In the genomic region with DNA sequence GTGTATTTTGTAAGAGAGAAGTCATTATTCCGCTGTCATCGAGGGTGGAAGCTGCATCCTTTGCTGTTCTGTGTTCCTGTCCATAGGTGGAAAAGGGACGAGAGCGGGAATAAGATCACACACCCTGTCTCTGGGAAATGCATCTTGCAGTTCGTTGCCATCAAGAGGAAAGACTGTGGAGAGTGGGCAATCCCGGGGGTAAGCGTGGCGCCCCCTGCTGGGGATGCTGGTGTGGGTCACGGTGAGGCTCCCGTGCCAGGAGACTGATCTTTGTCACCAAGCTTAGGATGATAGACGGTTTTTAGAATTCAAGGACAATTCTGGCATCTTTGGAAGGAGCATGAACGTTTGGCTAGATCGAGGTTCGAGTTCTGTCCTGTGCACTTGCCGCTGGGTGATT, we compare ENCODE assay signal across 8 mouse cellular contexts. TPM values are rescaled to one million over a fixed set of nuclear protein-coding genes. Genes with fewer than 3 reads are reported as not detected.
A peak's percentile ranks its signal among the peaks of the same experiment; 100 is the strongest.
DNase-seq lines count a peak whose midpoint lies in the region.

No protein-coding gene starts in this region.

- peak; percentile 33 to 53 for DNase-seq in cerebellum, adult 18-20 months
- DNase-seq in cerebellum, adult 11-12 months = no peak
- DNase-seq in left cerebral cortex, adult 18-20 months (ENCODE audit: low spot score in 2 of 2) = peak; percentile 35 to 39
- DNase-seq in left cerebral cortex, postnatal 25 days (ENCODE audit: low spot score in 2 of 2) = no peak
- peak; percentile 77 for DNase-seq in adrenal gland, postnatal 10 days
- peak; percentile 28 to 61 for DNase-seq in heart, postnatal 10 days
- peak; percentile 43 for DNase-seq in mesoderm, embryonic 11.5 days (ENCODE audit: low read depth, low spot score)
- DNase-seq in thymus, postnatal 36 days = peak; percentile 60 to 73

- intact Hi-C loops in left cerebral cortex, postnatal 25 days (cut with DNase I) = no loop called here
- intact Hi-C loops in heart, postnatal 10 days (cut with DNase I) = no loop called here

RNA-seq across cellular contexts. Expression of gene Nudt9, which starts 11.9 kb away (rescaled TPM):
- 10 to 100 TPM; 60.5 to 62.1 TPM for total RNA-seq in left cerebral cortex, adult 18-20 months (2021)
- 10 to 100 TPM; 59.4 to 59.9 TPM for total RNA-seq in left cerebral cortex, postnatal 25 days (2021)
- 10 to 100 TPM; 52.0 to 53.2 TPM for total RNA-seq in adrenal gland, postnatal 10 days (2021)
- total RNA-seq in heart, postnatal 10 days (2021) = 10 to 100 TPM; 45.8 to 46.6 TPM

RNA-seq across cellular contexts. Expression of gene Gm17660, which starts 19.4 kb away (rescaled TPM):
- total RNA-seq in left cerebral cortex, adult 18-20 months (2021) = not detected
- total RNA-seq in left cerebral cortex, postnatal 25 days (2021) = not detected
- total RNA-seq in adrenal gland, postnatal 10 days (2021) = not detected
- not detected for total RNA-seq in heart, postnatal 10 days (2021)

RNA-seq across cellular contexts. Expression of gene Hsd17b11, which starts 36.3 kb away (rescaled TPM):
- total RNA-seq in left cerebral cortex, adult 18-20 months (2021) = 10 to 100 TPM; 49.0 to 52.9 TPM
- 10 to 100 TPM; 38.2 to 39.8 TPM for total RNA-seq in left cerebral cortex, postnatal 25 days (2021)
- total RNA-seq in adrenal gland, postnatal 10 days (2021) = 10 to 100 TPM; 58.6 to 77.1 TPM
- 10 to 100 TPM; 29.4 to 31.6 TPM for total RNA-seq in heart, postnatal 10 days (2021)

RNA-seq across cellular contexts. Expression of gene Sparcl1, which starts 55.5 kb away (rescaled TPM):
- total RNA-seq in left cerebral cortex, adult 18-20 months (2021) = 1,000 to 10,000 TPM; 1,509 to 1,567 TPM
- total RNA-seq in left cerebral cortex, postnatal 25 days (2021) = 1,000 to 10,000 TPM; 1,388 to 1,439 TPM
- 100 to 1,000 TPM; 142 to 154 TPM for total RNA-seq in adrenal gland, postnatal 10 days (2021)
- 100 to 1,000 TPM; 372 to 394 TPM for total RNA-seq in heart, postnatal 10 days (2021)

Comparison
In these comparisons a context has a peak if more than half of its experiments do, and no peak if none do; other contexts are left out.
1. DNase-seq: peak in cerebellum, adult 18-20 months (2 of 2), left cerebral cortex, adult 18-20 months (2 of 2), adrenal gland, postnatal 10 days (single experiment), heart, postnatal 10 days (2 of 2), mesoderm, embryonic 11.5 days (single experiment) and thymus, postnatal 36 days (2 of 2); none in cerebellum, adult 11-12 months (single experiment) and left cerebral cortex, postnatal 25 days (0 of 2).